Mouse (Mus musculus): ENCODE measurements around the gene Pld1. TPM values are rescaled to one million over a fixed set of nuclear protein-coding genes. Genes with fewer than 3 reads are reported as not detected.

The Pld1 gene
- polyA plus RNA-seq, 1 experiment, result 0.95 TPM

- peak; percentile 34 to 54 for DNase-seq (ENCODE audit: low read depth in 1 of 2, low spot score in 2 of 2)
- WGBS, result 25% methylated on average over 17 of the region's 17 CpGs
- peak overlapping the region; percentile 33; the same call in 1 of the 2 replicates for H3K4me3 ChIP-seq (ENCODE audit: extremely low read depth, insufficient read depth, insufficient read length)
Observed at GRCm38 (mm10) chr3:28170911-28171618, 232.6 kb downstream of the Pld1 start.

GRCm38 (mm10) chr3:28175997-28176967 lies 237.8 kb downstream of the Pld1 start:
- Histone ChIP-seq H3K4me1 (ENCODE audit: control insufficient read depth, insufficient read depth, insufficient read length) (peaks cover 6% of the 10 kb centered on the region; the same call in 1 of the 2 replicates), H3K4me3 (ENCODE audit: extremely low read depth, insufficient read depth, insufficient read length) (no peak overlapping the region), H3K27ac (ENCODE audit: insufficient read depth, low read length) (no peak overlapping the region), H3K36me3 (ENCODE audit: control insufficient read depth, insufficient read depth, low read length) (no peaks in the 10 kb centered on the region), H3K27me3 (ENCODE audit: control insufficient read depth, insufficient read depth, low read length) (no peaks in the 10 kb centered on the region; the same call in 1 of the 2 replicates)
- no peak for DNase-seq (ENCODE audit: low read depth in 1 of 2, low spot score in 2 of 2)
- TF ChIP-seq POLR2A (IDR thresholded peaks at IDR 0.05; ENCODE audit: low read depth, low read length) (no peak), CTCF (IDR thresholded peaks at IDR 0.05; ENCODE audit: extremely low read depth, insufficient read depth, insufficient read length, insufficient replicate concordance) (no peak)
- WGBS, result 83% methylated on average over 21 of the region's 21 CpGs

More at GRCm38 (mm10) chr3:28170911-28171618, 232.6 kb downstream of the Pld1 start:
- Histone ChIP-seq H3K27ac (ENCODE audit: insufficient read depth, low read length) (no peak overlapping the region), H3K4me1 (ENCODE audit: control insufficient read depth, insufficient read depth, insufficient read length) (peaks cover 6% of the 10 kb centered on the region; the same call in 1 of the 2 replicates), H3K27me3 (ENCODE audit: control insufficient read depth, insufficient read depth, low read length) (no peaks in the 10 kb centered on the region; the same call in 1 of the 2 replicates), H3K36me3 (ENCODE audit: control insufficient read depth, insufficient read depth, low read length) (no peaks in the 10 kb centered on the region)
- no peak for TF ChIP-seq CTCF (IDR thresholded peaks at IDR 0.05; ENCODE audit: extremely low read depth, insufficient read depth, insufficient read length, insufficient replicate concordance)
- TF ChIP-seq POLR2A (IDR thresholded peaks at IDR 0.05; ENCODE audit: low read depth, low read length), result no peak

- H3K27ac ChIP-seq (ENCODE audit: insufficient read depth, low read length), result no peak overlapping the region
- DNase-seq (ENCODE audit: low read depth in 1 of 2, low spot score in 2 of 2), result no peak
- 86% methylated on average over 6 of the region's 6 CpGs for WGBS
- no peaks in the 10 kb centered on the region for H3K27me3 ChIP-seq (ENCODE audit: control insufficient read depth, insufficient read depth, low read length)
- TF ChIP-seq CTCF (IDR thresholded peaks at IDR 0.05; ENCODE audit: extremely low read depth, insufficient read depth, insufficient read length, insufficient replicate concordance) (no peak), POLR2A (IDR thresholded peaks at IDR 0.05; ENCODE audit: low read depth, low read length) (no peak)
- no peak overlapping the region for H3K4me3 ChIP-seq (ENCODE audit: extremely low read depth, insufficient read depth, insufficient read length)
- no peaks in the 10 kb centered on the region for H3K4me1 ChIP-seq (ENCODE audit: control insufficient read depth, insufficient read depth, insufficient read length)
- H3K36me3 ChIP-seq (ENCODE audit: control insufficient read depth, insufficient read depth, low read length), result no peaks in the 10 kb centered on the region
Observed at GRCm38 (mm10) chr3:28178333-28178732, 239.8 kb downstream of the Pld1 start.

Other genes with a start within 250 kb of the Pld1 start
- 3.8 and 5.4 TPM in 2 replicates for gene Fndc3b, start 227.4 kb upstream of the Pld1 start, polyA plus RNA-seq (2012; rRNA removed)
- not detected in 2 replicates for gene Tmem212, start 42.3 kb upstream of the Pld1 start, polyA plus RNA-seq (2012; rRNA removed)